ENCODE assay signal across 8 mouse cellular contexts in the genomic region with DNA sequence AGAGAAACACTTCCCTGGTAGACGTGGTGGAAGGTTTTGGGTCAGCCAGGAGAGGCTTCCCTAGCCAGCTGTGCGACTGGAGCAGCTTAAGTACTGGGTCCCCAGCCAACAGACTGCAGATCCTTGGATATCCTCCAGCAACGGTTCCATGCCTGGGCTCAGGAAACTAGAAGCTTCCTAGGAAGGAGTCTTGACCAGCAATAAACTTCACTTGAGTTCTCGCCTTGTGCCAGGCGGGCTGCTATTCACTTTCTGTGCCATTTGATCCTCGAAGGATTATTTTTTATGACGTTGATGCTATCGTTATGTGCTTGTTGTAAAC. TPM values are rescaled to one million over a fixed set of nuclear protein-coding genes. Genes with fewer than 3 reads are reported as not detected.
A peak's percentile ranks its signal among the peaks of the same experiment; 100 is the strongest.
DNase-seq lines count a peak whose midpoint lies in the region; ATAC-seq lines count a peak whose summit lies in the region.

No protein-coding gene starts in this region.

- H3K4me2 ChIP-seq in forebrain, embryonic 16.5 days (ENCODE audit: low read length): peak overlapping the region; percentile 43
- peak overlapping the region; percentile 50 for H3K4me2 ChIP-seq in hindbrain, embryonic 12.5 days (replicated peaks)
- peak overlapping the region; percentile 55 for H3K4me2 ChIP-seq in midbrain, embryonic 13.5 days (replicated peaks)

- no peaks in the 10 kb centered on the region for H3K36me3 ChIP-seq in forebrain, embryonic 16.5 days (ENCODE audit: control insufficient read depth, insufficient read depth)
- H3K36me3 ChIP-seq in hindbrain, embryonic 12.5 days: 0 out of 2 replicates have a peak, but pooled peaks cover 3% of the 10 kb centered on the region
- H3K36me3 ChIP-seq in limb, embryonic 10.5 days: peaks cover 2% of the 10 kb centered on the region; the same call in 1 of the 2 replicates
- peaks cover 14% of the 10 kb centered on the region for H3K36me3 ChIP-seq in midbrain, embryonic 13.5 days

- peak; percentile 2 for DNase-seq in layer of hippocampus, adult 9-11 months
- DNase-seq in layer of hippocampus, adult 9-10 months (ENCODE audit: low spot score): no peak
- peak; percentile 5 for DNase-seq in cerebellum, adult 11 months
- peak; percentile 30 for DNase-seq in limb, embryonic 10.5 days (ENCODE audit: low spot score)
- peak; percentile 9 for DNase-seq in urinary bladder, postnatal 25 days (ENCODE audit: low spot score)

- H3K27ac ChIP-seq in forebrain, embryonic 16.5 days (ENCODE audit: low read length): no peak overlapping the region
- no peak overlapping the region for H3K27ac ChIP-seq in hindbrain, embryonic 12.5 days
- peak overlapping the region; percentile 83 for H3K27ac ChIP-seq in limb, embryonic 10.5 days
- no peak overlapping the region for H3K27ac ChIP-seq in midbrain, embryonic 13.5 days

- H3K27me3 ChIP-seq in forebrain, embryonic 16.5 days (replicated peaks; ENCODE audit: control insufficient read depth, insufficient read depth, low read length): no peaks in the 10 kb centered on the region
- H3K27me3 ChIP-seq in hindbrain, embryonic 12.5 days: no peaks in the 10 kb centered on the region
- H3K27me3 ChIP-seq in limb, embryonic 10.5 days (ENCODE audit: low read depth, poor library complexity, severe bottlenecking): no peaks in the 10 kb centered on the region
- H3K27me3 ChIP-seq in midbrain, embryonic 13.5 days: no peaks in the 10 kb centered on the region

- 46% methylated on average over 8 of the region's 8 CpGs for WGBS in forebrain, embryonic 16.5 days
- 55% methylated on average over 8 of the region's 8 CpGs for WGBS in hindbrain, embryonic 12.5 days
- WGBS in limb, embryonic 10.5 days: 48% methylated on average over 8 of the region's 8 CpGs
- 51% methylated on average over 8 of the region's 8 CpGs for WGBS in midbrain, embryonic 13.5 days

- peak overlapping the region; percentile 59 for H3K4me3 ChIP-seq in forebrain, embryonic 16.5 days (replicated peaks; ENCODE audit: low read length)
- peak overlapping the region; percentile 50 for H3K4me3 ChIP-seq in hindbrain, embryonic 12.5 days
- H3K4me3 ChIP-seq in limb, embryonic 10.5 days: peak overlapping the region; percentile 61
- peak overlapping the region; percentile 56 for H3K4me3 ChIP-seq in midbrain, embryonic 13.5 days (replicated peaks)

- peak overlapping the region; percentile 67 for H3K9ac ChIP-seq in forebrain, embryonic 16.5 days (replicated peaks; ENCODE audit: low read depth, low read length)
- H3K9ac ChIP-seq in hindbrain, embryonic 12.5 days: peak overlapping the region; percentile 62
- peak overlapping the region; percentile 73 for H3K9ac ChIP-seq in midbrain, embryonic 13.5 days (replicated peaks)

- ATAC-seq in forebrain, embryonic 16.5 days: peak; percentile 9
- ATAC-seq in hindbrain, embryonic 12.5 days (ENCODE audit: low FRiP score): 0 out of 2 replicates have a peak, but pooled peaks have one; percentile 23
- peak; percentile 15; the same call in 1 of the 2 replicates for ATAC-seq in midbrain, embryonic 13.5 days

- no peaks in the 10 kb centered on the region for H3K9me3 ChIP-seq in forebrain, embryonic 16.5 days (ENCODE audit: control insufficient read depth, low read length)
- no peaks in the 10 kb centered on the region for H3K9me3 ChIP-seq in hindbrain, embryonic 12.5 days (replicated peaks)
- no peaks in the 10 kb centered on the region for H3K9me3 ChIP-seq in limb, embryonic 10.5 days (replicated peaks)
- no peaks in the 10 kb centered on the region for H3K9me3 ChIP-seq in midbrain, embryonic 13.5 days

- H3K4me1 ChIP-seq in forebrain, embryonic 16.5 days (replicated peaks; ENCODE audit: control insufficient read depth, insufficient read depth, low read length): peaks cover 3% of the 10 kb centered on the region; the same call in 1 of the 2 replicates
- peaks cover 3% of the 10 kb centered on the region; the same call in 1 of the 2 replicates for H3K4me1 ChIP-seq in hindbrain, embryonic 12.5 days
- H3K4me1 ChIP-seq in limb, embryonic 10.5 days: peaks cover 3% of the 10 kb centered on the region; the same call in 1 of the 2 replicates
- H3K4me1 ChIP-seq in midbrain, embryonic 13.5 days (replicated peaks): peaks cover 4% of the 10 kb centered on the region; the same call in 1 of the 2 replicates

RNA-seq across cellular contexts. Expression of a gene that starts 0.7 kb away (rescaled TPM):
- 6.4 and 7.0 TPM in 2 replicates for polyA plus RNA-seq in forebrain, embryonic 16.5 days (2015; fragmentation: Nextera tagmentation; extraction: Ambion mirVana)
- 5.9 and 8.4 TPM in 2 replicates for polyA plus RNA-seq in hindbrain, embryonic 12.5 days (2016; fragmentation: Nextera tagmentation; extraction: Ambion mirVana)
- polyA plus RNA-seq in limb, embryonic 10.5 days (2016; fragmentation: Nextera tagmentation; extraction: Ambion mirVana): 7.6 and 9.1 TPM in 2 replicates
- polyA plus RNA-seq in midbrain, embryonic 13.5 days (2015; fragmentation: Nextera tagmentation; extraction: Ambion mirVana): 4.3 and 5.1 TPM in 2 replicates

RNA-seq across cellular contexts. Expression of a gene that starts 27.5 kb away (rescaled TPM):
- 16.4 and 22.3 TPM in 2 replicates for polyA plus RNA-seq in forebrain, embryonic 16.5 days (2015; fragmentation: Nextera tagmentation; extraction: Ambion mirVana)
- 8.5 and 9.5 TPM in 2 replicates for polyA plus RNA-seq in hindbrain, embryonic 12.5 days (2016; fragmentation: Nextera tagmentation; extraction: Ambion mirVana)
- 5.9 and 10.6 TPM in 2 replicates for polyA plus RNA-seq in limb, embryonic 10.5 days (2016; fragmentation: Nextera tagmentation; extraction: Ambion mirVana)
- 15.0 and 15.1 TPM in 2 replicates for polyA plus RNA-seq in midbrain, embryonic 13.5 days (2015; fragmentation: Nextera tagmentation; extraction: Ambion mirVana)
